Mouse (Mus musculus) testis, adult 2 months (tissue): ENCODE measurements around the gene Olfr711.

Source experiments
- CTCF ChIP-seq: fragments of 200-500 bp; IDR thresholded peaks from 2 replicates; pipeline ENCODE4 v1.5.1; 2012; ENCODE audit warnings: low read depth, mild to moderate bottlenecking, inconsistent platforms, low read length, moderate library complexity; ENCODE audit not compliant: control insufficient read depth, insufficient read depth, insufficient replicate concordance
- POLR2A ChIP-seq: fragments of 200-500 bp; IDR thresholded peaks from 2 replicates; pipeline ENCODE4 v1.6.1; 2012; ENCODE audit warnings: low read depth, mild to moderate bottlenecking, inconsistent platforms, low read length, moderate library complexity; ENCODE audit not compliant: control insufficient read depth

GRCm38 (mm10) chr7:107005972-107006371, 30.7 kb upstream of the Olfr711 start, which contains the start of gene Olfr2:
- TF ChIP-seq CTCF (no peak), POLR2A (no peak)
